Mouse (Mus musculus) frontal cortex, postnatal 36 days (tissue): ENCODE measurements at regions not wholly inside any gene's neighbourhood (a gene's known extent, or its start where the extent isn't known, plus 50 kb on each side); places are given as distances from the start of the nearest gene placed in this dataset.

Source experiments
- DNase-seq, 2 experiments: peaks; one replicate each; pipeline ENCODE4 v3.0.0; 2022; ENCODE audit warnings: low spot score in 2 of 2

DNA sequence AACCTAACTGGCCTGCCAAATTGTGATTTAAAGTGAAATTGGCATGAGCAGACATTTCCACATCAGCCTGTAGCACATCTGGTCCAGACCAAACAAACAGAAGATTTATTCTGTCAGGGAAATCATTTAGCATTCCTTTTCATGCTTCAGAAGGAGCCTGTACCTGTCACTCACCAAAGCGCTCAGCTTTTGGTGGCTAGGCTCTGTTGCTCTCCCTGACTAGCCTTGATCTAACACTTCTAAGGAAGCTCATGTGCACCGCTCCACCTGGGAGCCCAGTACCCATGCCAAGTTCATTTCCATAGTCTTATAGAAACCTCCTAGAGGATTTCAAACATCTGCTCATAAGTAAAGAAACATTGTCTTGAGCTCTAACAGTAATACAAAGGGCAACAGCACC lies 253.8 kb upstream of the Tfap2d start:
- DNase-seq = no peak

DNA sequence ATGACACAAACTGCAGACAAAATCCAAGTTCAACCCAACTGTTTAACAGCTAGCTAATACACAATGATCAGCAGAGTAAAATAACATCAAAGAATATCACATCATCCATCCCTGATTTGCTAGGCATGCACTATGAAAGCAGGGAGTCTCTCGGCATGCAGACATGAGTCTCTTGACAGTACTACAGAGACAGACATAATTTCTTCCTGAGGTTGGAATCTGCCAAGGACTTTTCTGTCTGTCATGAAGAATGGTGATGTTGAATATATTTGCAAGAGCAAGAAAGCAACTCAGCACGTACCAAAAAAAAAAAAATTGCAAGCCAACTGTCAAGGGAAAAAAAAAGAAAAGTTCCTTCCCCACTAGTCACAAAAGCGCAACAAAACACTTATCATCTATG lies 245.4 kb upstream of the Tfap2d start:
- no peak for DNase-seq

DNA sequence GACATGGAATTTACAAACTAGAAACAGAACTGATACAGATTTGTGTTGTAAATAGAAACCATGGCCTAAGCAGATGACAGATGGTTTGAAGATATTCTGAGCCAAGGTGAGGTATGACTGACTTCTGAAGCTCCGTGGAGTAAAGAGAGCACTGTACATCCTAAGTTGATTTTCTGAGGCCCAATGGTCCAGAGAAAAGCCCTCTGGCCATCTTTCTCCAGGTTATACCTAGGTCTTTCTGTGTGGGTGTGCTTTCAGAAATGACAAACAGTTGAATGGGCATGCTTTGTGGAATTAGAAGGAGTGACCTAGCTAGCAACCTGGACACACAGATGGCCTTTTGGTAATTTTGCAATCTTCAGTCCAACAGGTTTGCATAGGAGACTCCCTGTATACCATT lies 199.6 kb upstream of the Tfap2d start:
- no peak for DNase-seq

DNA sequence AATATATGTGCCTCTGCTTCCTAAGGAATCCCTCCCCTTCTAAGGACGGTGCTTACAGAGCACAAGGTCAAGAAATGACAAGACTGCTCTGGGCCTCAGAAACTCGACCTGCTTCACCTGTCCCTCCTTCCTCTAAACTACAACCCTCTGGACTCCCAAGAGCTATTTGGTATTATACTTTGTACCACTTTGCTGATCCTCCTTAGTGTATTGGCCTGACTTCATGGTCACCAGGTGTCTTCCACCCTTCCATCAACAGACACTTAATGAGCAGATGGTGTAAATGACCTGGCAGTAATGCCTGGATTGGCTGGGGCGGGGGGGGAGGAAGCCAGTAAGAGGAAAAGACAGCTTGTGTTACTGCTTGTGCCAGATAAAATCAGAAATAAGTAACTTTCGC lies 199.1 kb upstream of the Tfap2d start:
- DNase-seq = no peak

DNA sequence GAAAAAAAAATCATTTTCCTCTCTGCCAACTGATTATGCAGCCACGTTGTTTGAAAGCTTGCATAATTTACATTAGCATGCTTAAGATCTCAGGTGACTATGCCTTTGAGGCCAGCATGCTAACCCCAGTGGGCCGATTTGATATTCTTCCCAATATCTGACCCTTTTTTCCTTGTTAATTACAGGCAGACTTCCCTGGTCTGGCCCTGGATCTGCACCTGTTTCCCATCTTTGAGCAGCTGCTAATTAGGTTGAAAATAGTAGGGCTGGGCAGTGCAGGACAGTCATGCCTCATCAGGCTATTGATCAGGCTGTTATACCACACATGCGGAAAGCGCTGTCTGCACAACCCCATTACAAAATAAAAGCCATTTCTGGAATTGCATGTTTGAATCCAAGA lies 191.2 kb upstream of the Tfap2d start:
- DNase-seq = no peak

DNA sequence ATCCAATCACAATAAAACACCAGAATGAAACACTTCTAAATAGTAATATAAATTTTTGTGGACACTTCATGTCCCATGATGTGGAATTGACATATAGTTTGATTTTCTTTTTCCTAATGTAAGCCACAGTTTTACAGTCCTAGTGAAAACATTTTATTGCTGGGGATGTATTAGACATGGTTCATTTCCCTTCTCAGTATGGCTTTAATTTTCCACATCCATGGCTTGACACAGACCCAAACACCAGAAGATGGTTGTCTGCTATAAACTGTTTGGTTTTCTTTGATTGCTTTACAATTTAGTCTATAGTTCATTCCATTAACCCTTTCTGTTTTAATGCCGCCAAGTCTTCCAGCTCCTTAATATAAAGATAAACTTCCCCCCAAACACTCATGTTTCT lies 146.5 kb upstream of the Tfap2d start:
- no peak for DNase-seq

- DNase-seq = no peak
These were observed 145.8 kb upstream of the Tfap2d start for GRCm38 (mm10) chr1:18956975-18957374.

DNA sequence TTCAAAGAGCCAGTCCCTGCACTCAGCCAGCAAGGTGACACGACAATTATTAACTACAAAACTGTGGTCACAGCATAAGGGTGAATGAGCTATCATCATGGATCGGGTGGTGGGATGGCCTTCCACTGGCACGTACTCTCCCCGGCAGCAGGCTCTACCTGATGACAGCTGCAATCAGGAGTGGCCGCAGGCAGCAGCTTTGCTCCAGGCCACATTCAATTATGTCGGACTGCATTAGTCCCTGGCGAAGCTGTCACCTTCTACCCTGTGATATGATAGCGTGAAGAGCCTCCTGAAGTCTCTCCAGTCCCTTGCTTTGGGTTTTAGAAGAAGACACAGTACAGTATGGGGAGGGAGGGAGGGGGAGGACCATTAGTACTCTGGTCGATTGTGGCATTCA lies 141.4 kb upstream of the Tfap2d start:
- DNase-seq = no peak

DNA sequence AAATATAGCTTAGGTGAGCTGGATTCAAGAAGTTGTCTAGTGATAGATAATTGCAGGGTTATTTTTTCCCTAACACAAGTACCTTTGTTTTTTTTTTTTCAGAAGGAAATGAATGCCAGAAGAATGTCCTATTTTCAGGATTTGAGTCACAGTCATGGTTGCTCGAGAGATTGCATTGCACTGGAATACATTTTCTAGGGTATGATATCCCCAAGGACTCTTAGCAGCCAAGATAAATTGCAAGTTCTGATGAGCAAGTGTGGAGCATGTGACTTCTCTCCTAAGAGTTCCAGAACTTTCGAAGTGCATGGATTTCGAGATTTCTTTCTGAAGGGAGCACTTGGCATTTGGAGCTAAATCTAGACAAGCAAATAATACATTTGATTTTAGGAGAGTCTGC lies 140.9 kb upstream of the Tfap2d start:
- DNase-seq = peak in 1 of 2 experiments; percentile 15

DNA sequence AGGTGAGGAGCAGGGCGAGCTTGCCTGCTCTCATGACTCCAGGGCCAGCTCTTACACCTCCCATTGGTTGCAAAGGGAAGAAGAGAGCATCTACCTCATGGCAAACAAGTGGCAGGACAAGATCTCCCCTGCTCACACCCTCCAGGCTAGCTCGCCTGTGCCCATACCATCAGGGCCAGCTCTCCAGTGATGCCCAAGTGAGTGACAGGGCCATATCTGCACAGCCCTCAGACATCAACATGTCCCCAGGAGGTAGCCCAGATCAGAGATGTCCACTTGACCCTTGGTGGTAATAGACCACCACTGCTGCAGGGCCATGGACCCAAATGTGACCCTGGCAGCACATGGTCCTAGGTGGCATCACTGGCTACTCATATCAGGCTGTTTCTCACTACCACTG lies 133.9 kb upstream of the Tfap2d start:
- DNase-seq = no peak

DNA sequence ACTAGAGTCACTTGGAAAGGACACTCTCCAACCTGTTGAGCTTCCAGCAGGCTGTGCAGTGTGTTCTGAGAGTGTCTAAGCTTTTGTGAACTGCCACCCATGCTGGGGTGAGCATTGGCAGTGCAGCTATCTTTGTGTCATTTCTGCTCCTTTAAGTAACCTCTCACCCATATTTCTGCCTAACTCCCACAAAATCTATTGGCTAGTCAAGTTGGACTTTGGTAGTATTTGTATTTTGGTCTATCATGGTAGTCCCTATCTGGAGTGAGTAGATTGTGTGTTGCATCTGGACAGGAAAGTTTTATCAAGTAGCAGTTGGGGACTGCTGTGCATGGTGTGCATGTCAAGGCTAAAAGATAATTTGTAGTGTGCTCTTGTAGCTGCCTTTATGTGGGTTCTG lies 132.6 kb upstream of the Tfap2d start:
- DNase-seq = no peak

- DNase-seq = no peak
These were observed 128.8 kb upstream of the Tfap2d start for GRCm38 (mm10) chr1:18973826-18974620.

DNA sequence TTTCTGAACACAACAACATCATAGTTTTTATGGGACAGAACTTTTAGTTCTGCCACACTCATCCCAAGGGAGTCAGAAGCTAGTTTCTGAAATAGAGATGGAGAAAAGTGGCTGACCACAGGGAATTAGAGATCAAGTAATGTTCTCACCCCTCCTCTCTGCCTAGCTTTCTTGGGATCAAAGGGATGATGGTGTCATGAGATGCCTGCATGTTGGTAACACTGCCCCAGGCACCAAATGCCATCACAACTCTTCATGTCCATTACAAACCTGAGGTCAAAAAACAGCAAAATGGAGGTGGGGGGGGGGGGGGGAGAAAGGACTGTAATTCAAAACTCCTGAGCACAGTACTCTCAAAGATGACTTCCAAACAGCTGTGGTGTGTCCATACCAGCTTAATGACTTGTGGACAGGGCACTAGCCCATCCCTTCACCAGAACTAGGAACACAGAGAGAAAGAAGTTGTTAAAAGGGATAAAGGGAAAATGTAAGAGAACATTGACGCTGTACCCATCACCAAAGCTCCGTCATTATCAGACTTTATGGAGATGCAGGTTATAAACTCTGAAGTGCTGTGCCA lies 127.9 kb upstream of the Tfap2d start:
- no peak for DNase-seq

GRCm38 (mm10) chr1:18975500-18975899 lies 127.3 kb upstream of the Tfap2d start:
- DNase-seq = peak in 1 of 2 experiments; percentile 6

- peak in 1 of 2 experiments; percentile 17 for DNase-seq
These were observed 126.0 kb upstream of the Tfap2d start for GRCm38 (mm10) chr1:18976705-18977309.

- no peak for DNase-seq
These were observed 123.7 kb upstream of the Tfap2d start for GRCm38 (mm10) chr1:18979141-18979540.

DNA sequence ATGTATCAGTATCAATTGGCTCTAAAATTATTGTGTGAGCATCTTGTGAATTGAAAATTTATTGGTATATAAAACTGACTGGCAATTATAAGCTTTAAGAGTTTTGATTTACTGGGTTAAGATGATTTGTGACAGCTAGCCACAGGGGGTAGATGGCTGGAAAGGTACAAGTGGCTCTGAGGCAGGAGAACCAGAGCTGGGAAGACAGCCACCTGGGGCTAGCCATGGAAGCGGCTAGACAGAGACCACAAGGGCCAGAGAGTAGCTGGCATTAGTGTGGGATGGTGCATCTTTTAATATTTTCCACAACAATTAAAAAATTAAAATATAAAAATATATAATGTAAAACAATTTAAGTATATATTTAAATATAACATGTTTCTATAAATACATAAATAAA lies 86.0 kb upstream of the Tfap2d start:
- DNase-seq = no peak
